Mouse (Mus musculus): ENCODE results near the gene Pcna.

DNA sequence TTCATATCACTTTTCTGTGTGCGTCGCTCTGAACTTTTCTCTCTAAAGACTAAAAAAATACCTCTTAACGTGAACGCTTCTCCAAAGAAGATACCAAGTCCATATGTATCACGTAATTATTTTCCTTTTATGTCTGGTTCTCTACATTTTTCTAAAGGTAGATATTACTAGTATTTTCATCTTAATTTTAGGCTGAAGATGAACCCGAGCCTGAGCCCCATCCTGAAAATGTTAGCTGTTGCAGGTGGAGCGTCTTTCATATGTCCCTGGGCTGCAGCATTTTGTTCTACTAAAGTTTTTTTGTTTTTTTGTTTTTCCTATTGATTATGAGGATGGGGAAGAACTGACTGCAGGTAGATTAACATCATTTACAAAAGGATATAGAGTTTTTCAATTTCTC is 489 bp upstream of the Pcna start:
- TF ChIP-seq POLR2A (IDR thresholded peaks at IDR 0.05; ENCODE audit: borderline replicate concordance, control insufficient read depth, low read depth, low read length), result no peak
- no peak for TF ChIP-seq CTCF (IDR thresholded peaks at IDR 0.05; ENCODE audit: control insufficient read depth, insufficient read depth, low read length)
